Mouse (Mus musculus) lung, adult 18-20 months (tissue): ENCODE measurements at regions not wholly inside any gene's neighbourhood (a gene's known extent, or its start where the extent isn't known, plus 50 kb on each side); places are given as distances from the start of the nearest gene placed in this dataset.

Source experiments
- DNase-seq, 2 experiments: peaks; one replicate each; pipeline ENCODE4 v3.0.0; 2022; ENCODE audit warnings: mixed read lengths in 2 of 2

DNA sequence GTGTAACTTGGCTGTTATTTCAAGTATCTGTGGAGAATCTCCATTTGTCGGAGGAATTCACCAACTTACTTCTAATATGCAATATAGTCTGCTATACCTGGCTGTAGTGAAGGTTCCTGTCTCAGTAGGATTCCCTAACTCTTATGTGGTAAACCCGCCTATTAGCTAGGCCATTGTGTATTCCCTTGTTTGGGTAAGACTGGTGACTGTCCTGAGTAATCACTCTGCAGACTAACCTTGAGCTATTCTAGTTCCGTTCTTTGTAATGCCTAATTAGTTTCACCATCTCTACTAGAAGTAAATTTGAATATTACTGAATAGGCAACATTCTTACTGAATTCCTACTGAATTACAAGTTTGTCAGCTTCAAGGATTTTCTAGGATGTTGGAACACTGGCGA is 1380.8 kb upstream of the 1700008P02Rik start:
- DNase-seq = no peak

GRCm38 (mm10) chr3:7992322-7992721 is 1372.1 kb upstream of the 1700008P02Rik start:
- no peak for DNase-seq

- DNase-seq = no peak
Observed at GRCm38 (mm10) chr3:7973287-7973686, 1353.0 kb upstream of the 1700008P02Rik start.

- no peak for DNase-seq
Observed at GRCm38 (mm10) chr3:7953911-7954310, 1333.7 kb upstream of the 1700008P02Rik start.

- DNase-seq = no peak
Observed at GRCm38 (mm10) chr3:7943646-7944381, 1323.6 kb upstream of the 1700008P02Rik start.
